Mouse (Mus musculus) lung, postnatal 36 days (tissue): Measurements from ENCODE around the gene Parp12.

Experiments
- DNase-seq: peaks from one replicate; pipeline ENCODE4 v3.0.0; 2022; ENCODE audit warnings: mixed read lengths

Parp12 gene

DNA sequence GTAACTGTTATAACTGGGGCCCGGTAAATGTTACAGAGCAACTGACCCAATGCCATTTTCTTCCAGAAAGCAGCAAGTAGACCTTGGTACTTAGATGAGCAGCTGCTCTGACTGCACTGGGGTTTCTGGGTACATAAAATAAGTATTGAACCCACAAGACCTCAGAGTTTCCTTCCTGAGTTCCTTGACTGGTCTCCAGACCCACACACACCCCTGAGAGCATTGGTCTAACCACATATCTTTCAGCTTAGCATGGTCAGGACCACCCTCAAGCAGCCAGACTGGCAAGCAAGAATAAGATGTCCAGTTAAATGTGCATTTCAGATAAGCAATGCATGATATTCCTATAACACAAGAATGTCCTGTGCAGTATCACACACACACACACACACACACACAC, 61.0 kb downstream of the Parp12 start:
- DNase-seq: no peak

DNA sequence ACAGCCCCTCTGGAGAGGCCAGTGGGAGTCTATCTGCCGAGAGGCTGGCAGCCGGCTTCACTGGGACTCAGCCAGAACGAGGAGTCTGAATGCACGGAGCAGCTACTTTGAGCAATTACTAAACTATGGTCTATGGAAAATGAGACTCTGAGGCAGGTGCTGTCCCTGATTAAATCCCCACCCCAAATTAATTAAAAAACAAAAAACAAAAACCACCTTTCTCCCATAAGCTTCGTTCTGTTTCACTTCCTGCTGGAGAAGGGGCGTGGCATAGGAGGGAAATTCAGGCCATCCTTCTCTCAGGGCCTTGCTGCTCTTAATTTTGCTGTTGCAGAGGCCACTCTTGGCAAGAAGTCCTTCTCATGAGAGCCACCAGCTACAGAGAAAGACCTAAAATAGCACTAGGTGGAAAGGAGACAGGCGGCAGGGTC, 62.3 kb downstream of the Parp12 start:
- DNase-seq: no peak

DNA sequence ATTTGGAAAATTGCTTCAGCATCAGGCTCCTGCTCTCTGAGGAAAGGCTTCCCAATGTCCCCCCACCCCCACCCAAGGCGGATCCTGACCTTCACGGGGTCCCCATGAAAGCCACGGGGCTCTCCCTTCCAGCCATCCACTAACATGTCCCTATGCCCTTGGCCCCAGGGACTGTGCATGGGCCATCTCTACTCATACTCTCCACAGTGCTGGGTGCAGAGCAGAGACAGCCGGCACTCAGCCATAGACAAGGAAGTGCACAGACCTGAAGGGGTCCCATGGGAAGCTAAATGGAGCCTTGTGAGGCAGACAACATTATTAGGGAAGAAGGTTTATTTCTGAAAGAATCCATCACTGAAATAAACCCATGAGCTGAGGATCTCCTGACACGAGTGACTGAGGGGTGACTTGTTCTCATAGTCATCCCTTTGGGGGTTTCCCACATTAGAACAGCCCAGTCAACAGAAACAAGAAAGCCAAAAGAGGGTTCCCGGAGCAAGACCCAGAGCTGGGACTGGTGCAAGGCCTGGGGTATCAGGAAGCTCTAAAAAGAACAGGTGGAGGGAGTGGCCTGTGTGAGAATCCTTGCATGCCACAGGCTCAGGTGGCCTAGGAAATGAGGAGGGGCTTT, 63.2 kb downstream of the Parp12 start:
- DNase-seq: no peak

DNA sequence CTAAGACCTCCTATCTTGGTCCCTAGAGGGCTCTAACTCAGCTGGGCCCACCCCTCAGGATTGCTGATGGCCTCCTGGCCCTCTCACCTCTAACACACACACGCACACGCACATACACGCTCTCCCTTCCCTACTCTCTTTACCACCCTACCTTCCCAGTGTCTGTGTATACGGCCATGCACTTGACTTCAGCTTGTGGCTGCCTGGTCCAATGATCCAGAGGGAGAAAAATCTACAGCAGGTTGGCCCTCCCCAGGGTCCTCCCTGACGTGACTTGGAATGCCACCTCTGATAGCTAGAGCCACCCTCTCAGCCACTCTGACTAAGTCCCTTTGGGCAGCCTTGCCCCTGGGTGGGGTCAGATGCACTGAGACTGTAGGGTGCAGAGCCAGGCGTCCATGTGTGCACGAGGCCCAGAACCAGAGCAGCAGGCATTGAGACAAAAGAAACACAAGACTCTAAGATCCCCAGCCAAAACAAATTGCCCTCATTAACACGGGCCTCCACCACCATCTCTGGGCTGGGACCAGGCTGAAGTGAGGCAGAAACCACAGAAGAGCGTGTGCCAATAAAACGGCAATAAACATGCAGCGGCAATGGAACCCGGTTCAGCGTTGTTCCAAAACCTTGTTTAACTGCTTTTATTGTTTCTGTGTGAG, 63.8 kb downstream of the Parp12 start:
- DNase-seq: no peak

DNA sequence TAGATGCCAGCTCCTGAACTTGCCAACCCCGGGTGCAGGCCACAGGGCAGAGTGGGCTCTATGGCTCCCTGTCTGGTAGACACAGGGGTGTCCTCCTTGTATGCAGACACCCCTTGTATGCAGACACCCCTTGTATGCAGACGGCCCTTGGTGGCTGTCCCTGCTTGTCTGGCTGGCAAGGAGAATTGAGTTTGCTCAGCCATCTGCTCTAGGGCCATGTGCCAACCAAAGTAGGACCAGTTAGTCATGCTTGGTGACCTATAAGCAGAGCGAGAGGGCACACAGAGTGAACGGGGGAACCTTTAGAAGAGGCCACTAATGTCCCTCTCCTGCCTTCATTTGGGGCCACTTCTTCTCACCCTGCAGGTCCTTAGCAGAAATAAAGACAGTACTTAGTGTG, 65.5 kb downstream of the Parp12 start:
- no peak for DNase-seq

DNA sequence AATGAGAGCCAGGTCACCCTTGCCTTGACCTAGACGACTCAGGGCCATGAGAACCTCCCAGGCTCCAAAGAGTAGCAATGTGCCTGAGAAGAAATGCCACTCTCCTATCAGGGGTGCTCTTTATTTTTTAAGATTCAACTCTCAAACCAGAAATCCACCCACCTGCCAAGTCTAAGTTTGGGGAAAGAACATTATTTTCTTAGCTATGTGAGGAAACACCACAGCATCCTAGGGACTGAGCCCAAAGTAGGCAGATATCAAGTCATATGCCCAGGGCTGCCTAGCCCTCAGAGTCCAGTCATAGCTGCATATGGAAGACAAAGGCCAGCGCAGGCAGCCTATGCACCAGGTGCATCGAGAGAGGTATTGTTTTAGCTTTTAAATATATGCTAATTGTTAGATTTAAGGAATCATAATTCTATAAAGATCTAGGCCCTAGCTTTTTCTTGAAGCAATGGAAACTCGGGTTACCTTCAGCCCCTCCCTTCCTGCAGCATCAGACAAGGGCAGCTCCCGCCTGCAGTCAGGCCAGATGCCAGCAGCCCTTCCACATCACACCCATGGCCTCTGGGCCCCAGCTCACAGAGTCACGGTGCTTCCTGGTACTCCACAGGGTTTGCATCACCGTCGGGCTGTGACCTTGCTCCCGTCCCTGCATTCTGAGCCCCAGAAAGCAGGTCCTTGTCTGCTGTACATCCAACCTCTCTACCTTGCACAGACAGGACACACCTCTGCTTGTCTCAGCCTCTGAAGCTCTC, 66.2 kb downstream of the Parp12 start:
- DNase-seq: no peak

DNA sequence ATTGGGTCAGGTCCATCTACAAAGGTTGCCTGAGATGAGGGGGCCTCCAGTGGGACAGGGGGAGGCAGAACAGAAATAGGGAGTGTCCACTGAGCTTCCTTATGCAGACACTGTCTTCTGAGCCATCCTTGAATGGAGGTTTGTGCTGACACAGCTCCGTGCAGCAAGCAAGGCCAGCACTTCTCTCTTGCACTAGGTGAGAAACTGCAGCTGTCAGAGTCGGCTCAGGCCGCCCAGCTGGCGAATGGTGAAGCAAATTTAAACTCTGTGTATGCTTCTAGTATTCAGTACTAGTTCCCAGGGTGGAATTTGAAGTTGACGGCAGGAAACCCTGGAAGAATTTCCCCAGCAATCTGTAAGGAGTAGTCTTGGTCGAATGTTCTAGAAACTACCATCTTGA, 67.3 kb downstream of the Parp12 start:
- no peak for DNase-seq

DNA sequence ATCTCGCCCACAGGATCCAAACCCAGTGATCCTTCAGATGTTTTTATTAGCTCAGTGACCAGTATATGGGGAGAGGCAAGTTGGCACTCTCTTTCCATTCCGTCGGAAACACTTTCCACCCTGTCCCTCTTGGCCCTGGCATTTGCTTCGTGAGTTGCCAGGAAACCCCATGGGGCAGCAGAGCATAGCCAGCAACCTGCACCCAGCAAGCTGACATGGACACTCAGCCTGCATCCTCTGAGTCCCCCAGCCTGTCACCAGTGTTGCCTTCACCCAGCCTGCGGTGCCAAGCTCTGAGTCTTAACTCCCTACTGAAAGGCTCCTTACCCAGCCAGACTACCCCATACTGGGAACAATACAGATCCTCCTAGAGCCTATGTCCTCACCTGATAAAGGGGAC, 69.0 kb downstream of the Parp12 start:
- DNase-seq: no peak

DNA sequence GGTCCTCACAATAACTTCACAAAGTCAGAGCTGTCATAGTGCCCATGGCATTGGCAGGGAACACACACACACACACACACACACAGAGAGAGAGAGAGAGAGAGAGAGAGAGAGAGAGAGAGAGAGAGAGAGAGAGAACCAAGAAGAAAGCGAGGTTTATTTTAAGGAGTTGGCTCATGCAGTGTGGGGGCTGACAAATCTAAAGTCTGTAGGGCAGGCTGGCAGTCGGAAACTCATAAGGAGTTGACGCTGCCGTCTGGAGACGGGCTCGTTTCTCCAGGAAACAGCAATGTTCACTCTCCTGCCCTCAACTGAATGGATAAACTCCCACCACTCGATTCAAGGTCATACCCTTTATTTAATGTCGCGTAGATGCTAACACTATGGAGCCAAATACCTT, 77.7 kb downstream of the Parp12 start:
- no peak for DNase-seq
